Mouse (Mus musculus) lung, embryonic 16.5 days (tissue): ENCODE data around the gene Prpf6. TPM values are rescaled to one million over a fixed set of nuclear protein-coding genes. Genes with fewer than 3 reads are reported as not detected.
A peak's percentile ranks its signal among the peaks of the same experiment; 100 is the strongest.

ENCODE experiments used
- ATAC-seq: fragments of 200-750 bp; cut with Nextera tagmentation; 2 replicates; pipeline ENCODE4 v1.8.0; 2017; ENCODE audit warnings: low read depth, mild to moderate bottlenecking, moderate library complexity
- H3K27ac ChIP-seq: fragments of 300-500 bp; sonication (generic); 2 replicates; pipeline ENCODE4 v1.5.1; 2014; ENCODE audit warnings: mild to moderate bottlenecking, control low read depth, low read length
- H3K27me3 ChIP-seq: fragments of 300-500 bp; sonication (generic); 2 replicates; pipeline ENCODE4 v1.6.1; 2014; ENCODE audit warnings: low read depth, low read length, mixed read lengths; ENCODE audit not compliant: control insufficient read depth, insufficient read depth
- H3K36me3 ChIP-seq: fragments of 300-500 bp; sonication (generic); 2 replicates; pipeline ENCODE4 v1.6.1; 2014; ENCODE audit warnings: low read length; ENCODE audit not compliant: control insufficient read depth, insufficient read depth
- H3K4me1 ChIP-seq: fragments of 300-500 bp; sonication (generic); replicated peaks from 2 replicates; pipeline ENCODE4 v1.6.1; 2014; ENCODE audit warnings: low read length, mixed read lengths; ENCODE audit not compliant: control insufficient read depth, insufficient read depth
- H3K4me2 ChIP-seq: fragments of 300-500 bp; sonication (generic); 2 replicates; pipeline ENCODE4 v1.6.1; 2014; ENCODE audit warnings: low read depth, low read length, control low read depth
- H3K4me3 ChIP-seq: fragments of 300-500 bp; sonication (generic); 2 replicates; pipeline ENCODE4 v1.5.1; 2014; ENCODE audit warnings: mild to moderate bottlenecking, low read length, control low read depth
- H3K9ac ChIP-seq: fragments of 300-500 bp; sonication (generic); 2 replicates; pipeline ENCODE4 v1.6.1; 2014; ENCODE audit warnings: low read length, control low read depth
- H3K9me3 ChIP-seq: fragments of 300-500 bp; sonication (generic); 2 replicates; pipeline ENCODE4 v1.6.1; 2016; ENCODE audit warnings: low read length; ENCODE audit not compliant: control insufficient read depth
- WGBS: fragments of 180-500 bp; shearing (Covaris S2); extraction: QIAGEN DNeasy Blood & Tissue Kit; methylation state at CpG from one replicate; pipeline ENCODE4 v1.1.7; 2014; 5-methylcytosine and 5-hydroxymethylcytosine counted together
- polyA plus RNA-seq: library from polyadenylated mRNA; unstranded; fragments of >200 nt; fragmentation: Nextera tagmentation; extraction: Ambion mirVana; gene quantifications from 2 replicates; pipeline ENCODE4 v1.2.1, GENCODE M21; 2015

Prpf6 gene
- polyA plus RNA-seq, 1 experiment from 2014 or later: 59.3 TPM

DNA sequence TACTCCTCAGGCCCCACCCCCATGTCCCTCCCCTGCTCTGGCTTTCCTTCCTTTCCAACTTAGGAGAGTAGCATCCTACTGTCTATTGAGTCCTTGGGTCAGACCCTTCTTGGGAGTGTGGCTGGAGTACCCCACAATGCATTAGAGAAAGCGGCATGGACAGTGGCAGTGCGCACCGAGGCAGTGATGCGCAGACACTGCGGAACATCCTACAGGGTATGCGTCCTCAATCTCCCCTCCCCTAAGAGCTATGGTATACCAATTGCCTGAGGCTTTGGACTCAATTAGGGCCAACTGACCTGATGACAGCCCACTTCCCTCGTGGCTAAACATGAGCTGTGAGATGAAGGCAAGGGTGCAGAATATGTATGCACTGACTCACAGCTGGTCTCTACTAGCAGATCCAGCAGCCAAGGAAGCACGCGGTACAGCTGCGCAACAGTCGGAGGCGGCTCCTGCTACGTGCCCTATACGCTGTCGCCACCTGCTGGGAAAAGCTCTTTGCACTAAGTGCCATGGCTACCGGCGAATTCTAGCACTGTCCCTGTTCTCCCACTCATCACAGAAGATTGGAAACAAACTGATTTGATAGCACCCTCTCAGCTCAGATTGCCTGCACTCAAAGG, 67.4 kb downstream of the Prpf6 start:
- no peak overlapping the region for H3K4me2 ChIP-seq
- peak; percentile 21; the same call in 1 of the 2 replicates for ATAC-seq
- H3K36me3 ChIP-seq: peaks cover 13% of the 10 kb centered on the region
- peaks cover 3% of the 10 kb centered on the region for H3K4me1 ChIP-seq
- peak overlapping the region; percentile 11; the same call in 1 of the 2 replicates for H3K27ac ChIP-seq
- 41% methylated on average over 17 of the region's 17 CpGs for WGBS
- no peak overlapping the region for H3K9ac ChIP-seq
- H3K4me3 ChIP-seq: no peak overlapping the region
- no peaks in the 10 kb centered on the region for H3K27me3 ChIP-seq
- H3K9me3 ChIP-seq: no peaks in the 10 kb centered on the region

DNA sequence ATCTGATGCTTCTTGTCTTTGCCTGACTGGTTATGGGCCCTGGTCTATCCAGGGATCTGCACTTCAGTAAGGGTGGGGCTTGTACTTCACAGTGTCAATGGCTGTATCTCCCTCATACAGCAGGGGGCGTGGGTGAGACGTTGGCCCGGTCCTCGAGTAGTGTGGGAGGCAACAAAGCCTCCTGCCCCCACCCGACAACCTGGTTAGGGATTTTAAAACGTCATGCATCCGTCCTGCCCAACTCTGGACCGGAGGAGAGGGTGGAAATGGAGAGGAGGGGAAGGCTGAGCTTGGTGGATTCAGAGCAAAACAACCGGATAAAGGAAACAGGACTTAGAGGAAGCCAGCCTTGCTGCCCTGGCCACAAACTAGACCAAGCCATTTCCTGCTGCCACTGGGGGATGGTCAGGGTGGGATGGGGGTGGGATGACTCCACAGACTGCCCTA, 68.0 kb downstream of the Prpf6 start:
- Histone ChIP-seq H3K27ac (peak overlapping the region; percentile 11; the same call in 1 of the 2 replicates), H3K4me1 (peaks cover 3% of the 10 kb centered on the region), H3K4me3 (no peak overlapping the region), H3K9ac (no peak overlapping the region; the same call in 1 of the 2 replicates), H3K36me3 (peaks cover 11% of the 10 kb centered on the region), H3K4me2 (no peak overlapping the region), H3K27me3 (no peaks in the 10 kb centered on the region), H3K9me3 (no peaks in the 10 kb centered on the region)
- ATAC-seq: peak; percentile 86
- 8% methylated on average over 9 of the region's 9 CpGs for WGBS

DNA sequence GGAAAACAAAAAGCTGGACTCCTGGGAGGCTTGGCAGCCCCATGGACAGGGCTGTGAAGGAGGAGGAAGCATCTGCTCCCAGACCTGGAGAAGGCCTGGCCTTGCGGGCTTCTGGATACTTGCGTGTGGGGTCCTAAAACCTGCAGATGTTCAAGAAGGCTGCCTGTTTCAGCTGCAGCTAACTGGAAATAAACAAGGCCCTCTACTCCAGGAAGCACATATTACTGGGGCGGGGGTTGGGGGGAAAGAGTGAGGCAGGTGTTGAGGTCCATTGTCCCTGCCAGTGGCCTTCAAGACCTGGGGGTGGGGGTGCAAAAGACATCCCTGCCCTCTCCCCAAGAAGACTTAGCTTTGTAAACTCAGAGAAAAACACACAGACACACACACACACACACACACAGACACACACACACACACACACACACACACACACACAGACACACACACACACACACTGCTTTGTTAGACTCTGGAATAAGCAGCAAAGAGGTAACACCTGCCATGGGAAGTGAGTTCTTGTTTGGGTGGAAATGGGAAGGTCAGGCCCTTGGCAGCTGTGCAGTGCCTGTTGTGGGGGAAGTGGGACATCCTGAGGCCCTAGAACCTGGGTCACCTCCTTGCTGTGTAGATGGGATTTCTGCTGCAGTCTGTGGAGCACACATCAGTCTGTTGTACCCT, 71.1 kb downstream of the Prpf6 start:
- H3K4me2 ChIP-seq: no peak overlapping the region
- H3K27ac ChIP-seq: peak overlapping the region; percentile 86
- ATAC-seq: peak; percentile 51
- no peaks in the 10 kb centered on the region for H3K9me3 ChIP-seq
- peaks cover 3% of the 10 kb centered on the region for H3K4me1 ChIP-seq
- WGBS: 79% methylated on average over 3 of the region's 3 CpGs
- no peaks in the 10 kb centered on the region for H3K27me3 ChIP-seq
- H3K36me3 ChIP-seq: no peaks in the 10 kb centered on the region
- H3K4me3 ChIP-seq: no peak overlapping the region
- no peak overlapping the region for H3K9ac ChIP-seq

DNA sequence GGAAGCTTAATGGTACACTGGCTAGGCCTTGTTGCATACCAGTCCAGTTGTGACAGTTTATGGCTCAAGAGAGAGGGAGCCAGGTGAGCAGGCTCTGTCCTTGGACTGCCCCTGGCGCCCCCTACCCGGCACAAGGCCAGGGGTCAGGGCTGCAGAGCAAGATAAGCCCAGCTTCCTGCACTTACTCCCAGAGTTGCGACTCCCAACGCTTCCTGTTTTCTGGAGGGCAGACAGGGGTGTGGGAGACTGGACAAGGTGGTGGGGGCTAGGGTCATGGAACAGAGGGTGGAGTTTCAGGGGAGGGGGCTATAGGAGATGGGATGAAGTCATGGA, 71.6 kb downstream of the Prpf6 start:
- 9% methylated on average over 4 of the region's 4 CpGs for WGBS
- no peak overlapping the region for H3K4me3 ChIP-seq
- no peak overlapping the region for H3K4me2 ChIP-seq
- peaks cover 3% of the 10 kb centered on the region for H3K4me1 ChIP-seq
- H3K27ac ChIP-seq: peak overlapping the region; percentile 86
- H3K36me3 ChIP-seq: no peaks in the 10 kb centered on the region
- H3K27me3 ChIP-seq: no peaks in the 10 kb centered on the region
- no peak overlapping the region for H3K9ac ChIP-seq
- no peaks in the 10 kb centered on the region for H3K9me3 ChIP-seq
- ATAC-seq: peak; percentile 70

DNA sequence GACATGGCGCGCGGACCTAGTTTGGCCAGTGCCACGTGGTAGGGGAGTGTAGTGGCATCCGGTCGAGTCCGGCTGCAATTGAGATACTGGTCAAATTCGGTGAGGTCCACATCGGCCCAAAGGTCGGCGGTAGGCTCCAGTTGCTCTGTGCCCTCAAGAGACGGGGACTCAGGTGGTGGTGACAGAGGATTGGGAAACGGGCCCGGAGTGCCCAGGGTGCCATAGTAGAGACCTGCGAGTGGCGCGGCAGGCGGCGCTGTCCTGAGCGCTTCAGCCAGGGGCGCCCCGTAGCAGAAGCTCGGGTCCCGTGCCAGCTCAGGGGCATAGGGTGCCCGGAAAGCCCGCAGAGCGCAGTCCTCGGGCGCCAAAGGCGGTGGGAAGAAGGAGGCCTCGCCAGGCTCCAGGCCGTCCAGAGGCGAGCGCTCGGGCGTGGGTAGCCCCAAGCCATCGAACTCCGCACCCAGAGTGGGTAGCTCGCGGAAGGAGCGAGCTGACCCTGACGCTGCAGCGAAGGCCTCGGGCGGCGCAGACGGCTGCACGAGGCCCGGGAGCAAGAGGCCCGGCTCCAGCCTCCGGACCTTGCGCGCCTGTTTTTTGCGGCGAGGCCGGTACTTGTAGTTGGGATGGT, 78.7 kb downstream of the Prpf6 start:
- peak overlapping the region; percentile 74 for H3K9ac ChIP-seq
- ATAC-seq: peak; percentile 41
- H3K27me3 ChIP-seq: peaks cover 46% of the 10 kb centered on the region
- peak overlapping the region; percentile 72 for H3K4me2 ChIP-seq
- H3K4me1 ChIP-seq: peaks cover 17% of the 10 kb centered on the region; the same call in 1 of the 2 replicates
- H3K27ac ChIP-seq: peak overlapping the region; percentile 56
- peak overlapping the region; percentile 57 for H3K4me3 ChIP-seq
- no peaks in the 10 kb centered on the region for H3K9me3 ChIP-seq
- WGBS: 2% methylated on average over 56 of the region's 56 CpGs
- no peaks in the 10 kb centered on the region for H3K36me3 ChIP-seq

DNA sequence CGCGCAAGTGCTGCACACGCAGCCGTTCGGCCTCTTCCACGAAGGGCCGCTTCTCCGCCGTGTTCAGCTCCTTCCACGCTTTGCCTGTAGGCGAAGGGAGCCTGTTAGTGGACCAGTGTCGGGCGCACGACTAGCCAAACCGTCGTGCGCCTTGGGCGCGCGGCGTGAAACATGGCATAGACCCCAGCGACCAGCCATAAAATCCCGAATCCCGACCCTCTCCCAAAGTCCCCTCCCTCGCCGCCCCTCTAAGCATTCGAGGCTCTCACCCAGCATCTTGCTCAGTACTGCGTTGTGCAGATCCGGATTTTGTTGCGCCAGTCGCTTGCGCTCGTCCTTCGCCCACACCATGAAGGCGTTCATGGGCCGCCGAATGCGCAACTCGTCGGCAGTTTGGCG, 79.2 kb downstream of the Prpf6 start:
- no peak for ATAC-seq
- Histone ChIP-seq H3K27ac (peak overlapping the region; percentile 56), H3K9ac (peak overlapping the region; percentile 74), H3K27me3 (peaks cover 46% of the 10 kb centered on the region), H3K4me3 (peak overlapping the region; percentile 57), H3K4me1 (peaks cover 21% of the 10 kb centered on the region; the same call in 1 of the 2 replicates), H3K4me2 (peak overlapping the region; percentile 72), H3K9me3 (no peaks in the 10 kb centered on the region), H3K36me3 (no peaks in the 10 kb centered on the region)
- 1% methylated on average over 41 of the region's 41 CpGs for WGBS

DNA sequence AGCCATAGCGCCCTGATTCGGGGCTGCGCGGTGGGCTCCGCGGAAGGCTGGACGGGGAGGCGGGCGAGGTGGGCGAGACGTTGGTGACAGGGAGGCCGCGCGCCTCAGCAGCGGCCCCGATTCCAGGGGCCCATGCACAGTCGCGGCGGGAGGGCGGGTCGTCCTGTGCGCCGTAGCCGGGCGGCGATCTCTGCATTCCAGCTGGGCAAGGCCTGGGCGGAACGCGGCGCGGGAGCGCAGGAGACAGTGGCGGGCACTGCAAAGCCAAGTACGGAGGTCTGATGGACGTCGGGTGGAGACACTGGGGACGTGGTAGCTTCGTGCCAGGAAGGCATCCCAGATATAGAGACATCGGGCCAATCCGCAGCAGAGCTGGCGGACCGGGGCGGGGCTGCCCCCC, 79.7 kb downstream of the Prpf6 start, which contains the start of gene Sox18:
Gene Sox18 (minus strand): TSS at position 315 of the 400 bp plus-strand sequence.
- peak; percentile 64 for ATAC-seq
- H3K9ac ChIP-seq: peak within 1 kb of the TSS; percentile 74
- peak within 1 kb of the TSS; percentile 56 for H3K27ac ChIP-seq
- no peaks in the 10 kb centered on the region for H3K36me3 ChIP-seq
- H3K4me3 ChIP-seq: peak within 1 kb of the TSS; percentile 57
- no peaks in the 10 kb centered on the region for H3K9me3 ChIP-seq
- H3K4me2 ChIP-seq: peak within 1 kb of the TSS; percentile 72
- H3K27me3 ChIP-seq: peaks cover 46% of the 10 kb centered on the region
- WGBS: under 1% methylated on average over 43 of the region's 43 CpGs
- peaks cover 21% of the 10 kb centered on the region; the same call in 1 of the 2 replicates for H3K4me1 ChIP-seq

DNA sequence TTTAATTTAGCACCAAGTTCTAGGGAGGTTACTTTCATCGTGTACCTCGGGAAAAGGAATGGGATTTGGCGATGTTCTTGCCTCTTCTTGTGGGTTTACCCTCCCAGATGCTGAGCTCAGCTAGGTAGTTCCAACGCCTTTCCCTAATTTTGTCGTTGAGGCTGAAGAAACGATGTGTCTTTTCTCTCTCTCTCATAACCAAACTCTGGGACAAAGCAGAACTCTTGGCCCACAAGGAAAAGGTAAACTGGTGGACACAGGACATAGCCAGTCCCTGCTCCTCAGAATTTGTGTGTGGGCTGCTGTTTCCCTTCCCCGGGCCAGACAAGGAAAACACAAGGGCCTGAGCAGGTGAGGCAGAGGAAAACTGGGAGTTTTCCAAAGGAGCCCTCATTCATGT, 80.3 kb downstream of the Prpf6 start:
- H3K27ac ChIP-seq: no peak overlapping the region
- no peak overlapping the region for H3K4me3 ChIP-seq
- H3K4me2 ChIP-seq: peak overlapping the region; percentile 72
- H3K27me3 ChIP-seq: peaks cover 46% of the 10 kb centered on the region
- H3K9me3 ChIP-seq: no peaks in the 10 kb centered on the region
- ATAC-seq: no peak
- H3K9ac ChIP-seq: no peak overlapping the region
- H3K4me1 ChIP-seq: peaks cover 21% of the 10 kb centered on the region; the same call in 1 of the 2 replicates
- H3K36me3 ChIP-seq: no peaks in the 10 kb centered on the region
- whole genome bisulfite sequencing: 31% methylated on average over 7 of the region's 7 CpGs

DNA sequence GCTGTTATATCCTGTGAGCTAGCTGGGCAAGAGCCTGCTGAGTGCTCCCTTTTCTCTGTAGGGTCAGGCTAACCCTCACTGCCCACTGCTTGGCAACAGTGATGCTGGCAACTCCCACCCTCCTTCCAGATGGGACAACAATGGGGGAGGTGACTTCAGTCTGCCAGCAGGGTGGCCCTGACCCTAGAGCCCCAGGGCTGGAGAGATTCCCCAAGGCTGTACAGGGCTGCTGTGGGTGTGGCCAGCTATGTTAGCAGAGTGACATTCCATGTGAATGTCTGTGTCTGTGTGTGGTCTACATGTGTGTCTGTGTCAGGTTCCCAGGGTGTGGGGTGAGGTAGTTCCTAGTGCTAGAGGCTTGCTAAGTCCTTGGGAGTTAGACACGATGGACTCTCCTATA, 81.8 kb downstream of the Prpf6 start:
- WGBS: 39% methylated on average over 1 of the region's 1 CpGs
- ATAC-seq: no peak
- Histone ChIP-seq H3K4me2 (no peak overlapping the region), H3K36me3 (no peaks in the 10 kb centered on the region), H3K4me3 (no peak overlapping the region), H3K4me1 (peaks cover 21% of the 10 kb centered on the region; the same call in 1 of the 2 replicates), H3K27ac (peak overlapping the region; percentile 54; the same call in 1 of the 2 replicates), H3K9me3 (no peaks in the 10 kb centered on the region), H3K9ac (no peak overlapping the region), H3K27me3 (peaks cover 44% of the 10 kb centered on the region)
